Mouse (Mus musculus): Measurements from ENCODE around the gene 4930564D02Rik. TPM values are rescaled to one million over a fixed set of nuclear protein-coding genes. Genes with fewer than 3 reads are reported as not detected.
A peak's percentile ranks its signal among the peaks of the same experiment; 100 is the strongest.

4930564D02Rik gene
- total RNA-seq, 1 experiment = not detected

DNA sequence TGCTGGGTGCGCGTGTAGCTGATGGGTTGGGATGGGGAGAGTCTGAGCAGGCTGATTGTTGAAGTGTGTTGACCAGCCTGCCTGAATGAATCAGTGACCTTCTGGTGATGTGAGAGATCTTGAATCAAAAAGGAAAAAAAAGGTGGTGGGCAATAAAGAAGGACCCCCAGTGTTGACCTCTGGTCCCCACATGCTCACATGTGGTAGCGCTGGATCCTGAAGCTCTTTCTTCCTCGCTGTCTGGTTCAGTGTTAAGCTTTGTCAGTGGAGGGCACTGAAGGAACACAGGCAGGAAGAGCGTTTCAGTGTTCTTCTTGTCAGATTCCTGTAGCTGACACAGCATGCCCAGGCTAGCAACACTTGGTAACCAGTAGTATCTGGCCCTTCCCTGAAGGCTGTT is 9.2 kb downstream of the 4930564D02Rik start:
- Histone ChIP-seq H3K4me1 (ENCODE audit: control insufficient read depth in 2 of 2, insufficient read depth in 2 of 2, low read length in 2 of 2, poor library complexity in 1 of 2) (no peaks in the 10 kb centered on the region), H3K9me3 (ENCODE audit: control insufficient read depth, insufficient read depth, low read depth, low read length) (no peaks in the 10 kb centered on the region), H3K27ac (ENCODE audit: insufficient read depth, low read depth, low read length, poor library complexity, severe bottlenecking) (no peak overlapping the region), H3K36me3 (ENCODE audit: control insufficient read depth, insufficient read depth, low read length, poor library complexity, severe bottlenecking) (no peaks in the 10 kb centered on the region), H3K4me3 (ENCODE audit: insufficient read depth in 1 of 2, low read depth in 1 of 2, low read length in 2 of 2, poor library complexity in 1 of 2, severe bottlenecking in 1 of 2) (no peak overlapping the region), H3K9ac (ENCODE audit: insufficient read depth, low read depth, low read length, poor library complexity, severe bottlenecking) (no peak overlapping the region)
- no peak for TF ChIP-seq MAFK (IDR thresholded peaks at IDR 0.05; ENCODE audit: insufficient read depth, low read depth, low read length)
- TF ChIP-seq ZC3H11A (IDR thresholded peaks at IDR 0.05; ENCODE audit: borderline replicate concordance, low read depth, low read length) = no peak
- no peak for TF ChIP-seq ZNF384 (IDR thresholded peaks at IDR 0.05; ENCODE audit: low read depth, low read length)
- no peak for TF ChIP-seq CHD2 (IDR thresholded peaks at IDR 0.05; ENCODE audit: low read depth, low read length)
- no peak for TF ChIP-seq HCFC1 (IDR thresholded peaks at IDR 0.05; ENCODE audit: borderline replicate concordance, insufficient read depth, low read length)
- no peak for DNase-seq (ENCODE audit: low read depth, low spot score)
- in situ Hi-C loops (cut with MboI; ENCODE audit: low sequenced_read_pairs in 2 of 2, unreplicated experiment in 2 of 2) = no loop called here

DNA sequence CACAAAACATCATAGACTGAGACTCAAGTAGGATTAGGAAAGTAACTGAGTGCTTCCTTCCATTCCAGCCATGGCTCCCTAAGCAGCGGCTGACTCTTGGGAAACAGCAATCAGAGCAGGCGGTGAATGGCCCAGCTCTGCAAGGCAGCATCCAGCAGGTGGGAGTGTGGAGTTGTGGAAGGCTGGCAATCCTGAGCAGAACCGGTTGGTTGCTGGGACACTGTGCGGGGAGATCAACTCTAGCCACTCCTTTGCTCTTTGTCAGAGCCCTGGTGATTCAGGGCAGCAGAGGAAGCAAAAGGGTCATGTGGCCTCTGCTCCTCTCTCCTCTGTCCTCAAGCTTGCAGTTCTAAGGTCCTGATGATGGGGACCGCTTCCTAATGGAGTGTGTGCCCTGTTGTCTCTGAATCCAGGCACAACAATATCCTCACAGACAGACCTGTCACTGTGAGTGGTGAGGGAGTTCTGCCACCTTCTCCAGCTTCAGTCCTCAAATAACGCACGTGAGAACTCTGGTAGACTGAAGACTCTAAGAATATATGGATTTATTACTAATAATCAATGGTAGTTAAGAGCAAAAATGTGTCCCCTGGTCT is 11.7 kb downstream of the 4930564D02Rik start:
- TF ChIP-seq CHD2 (IDR thresholded peaks at IDR 0.05; ENCODE audit: low read depth, low read length) (no peak), ZC3H11A (IDR thresholded peaks at IDR 0.05; ENCODE audit: borderline replicate concordance, low read depth, low read length) (peak; percentile 73; the same call in 1 of the 2 replicates)
- Histone ChIP-seq H3K4me1 (ENCODE audit: control insufficient read depth in 2 of 2, insufficient read depth in 2 of 2, low read length in 2 of 2, poor library complexity in 1 of 2) (no peaks in the 10 kb centered on the region), H3K9me3 (ENCODE audit: control insufficient read depth, insufficient read depth, low read depth, low read length) (no peaks in the 10 kb centered on the region), H3K27ac (ENCODE audit: insufficient read depth, low read depth, low read length, poor library complexity, severe bottlenecking) (no peak overlapping the region), H3K9ac (ENCODE audit: insufficient read depth, low read depth, low read length, poor library complexity, severe bottlenecking) (no peak overlapping the region), H3K36me3 (ENCODE audit: control insufficient read depth, insufficient read depth, low read length, poor library complexity, severe bottlenecking) (no peaks in the 10 kb centered on the region), H3K4me3 (ENCODE audit: insufficient read depth in 1 of 2, low read depth in 1 of 2, low read length in 2 of 2, poor library complexity in 1 of 2, severe bottlenecking in 1 of 2) (no peak overlapping the region)
- in situ Hi-C loops (cut with MboI; ENCODE audit: low sequenced_read_pairs in 2 of 2, unreplicated experiment in 2 of 2) = no loop called here
- DNase-seq (ENCODE audit: low read depth, low spot score) = peak; percentile 66

DNA sequence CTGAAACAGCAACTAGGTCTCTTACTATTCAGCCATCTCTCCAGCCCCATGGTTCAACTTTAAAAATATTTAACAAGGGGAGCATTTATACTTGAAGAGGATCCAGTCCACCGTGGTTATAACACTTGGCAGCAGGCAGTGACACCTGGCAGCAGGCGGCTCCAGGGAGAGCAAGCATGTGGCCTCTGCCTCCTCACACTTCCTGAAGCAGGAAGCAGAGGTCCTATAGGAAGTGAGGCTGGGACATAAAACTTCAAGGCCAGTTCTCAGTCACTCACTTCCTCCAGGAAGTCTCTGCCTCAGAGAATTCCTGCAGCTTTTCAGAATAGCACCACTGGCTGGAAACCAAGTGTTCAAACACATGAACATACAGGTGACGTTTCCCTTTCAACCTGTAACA is 20.7 kb downstream of the 4930564D02Rik start:
- in situ Hi-C loops (cut with MboI; ENCODE audit: low sequenced_read_pairs in 2 of 2, unreplicated experiment in 2 of 2) = no loop called here
- no peaks in the 10 kb centered on the region for H3K9me3 ChIP-seq (ENCODE audit: control insufficient read depth, insufficient read depth, low read depth, low read length)
- no peak overlapping the region for H3K27ac ChIP-seq (ENCODE audit: insufficient read depth, low read depth, low read length, poor library complexity, severe bottlenecking)
- no peak overlapping the region for H3K4me3 ChIP-seq (ENCODE audit: insufficient read depth in 1 of 2, low read depth in 1 of 2, low read length in 2 of 2, poor library complexity in 1 of 2, severe bottlenecking in 1 of 2)
- H3K9ac ChIP-seq (ENCODE audit: insufficient read depth, low read depth, low read length, poor library complexity, severe bottlenecking) = no peak overlapping the region
- H3K36me3 ChIP-seq (ENCODE audit: control insufficient read depth, insufficient read depth, low read length, poor library complexity, severe bottlenecking) = no peaks in the 10 kb centered on the region
- DNase-seq (ENCODE audit: low read depth, low spot score) = no peak
- no peaks in the 10 kb centered on the region for H3K4me1 ChIP-seq (ENCODE audit: control insufficient read depth in 2 of 2, insufficient read depth in 2 of 2, low read length in 2 of 2, poor library complexity in 1 of 2)
- no peak for TF ChIP-seq ZC3H11A (IDR thresholded peaks at IDR 0.05; ENCODE audit: borderline replicate concordance, low read depth, low read length)
- TF ChIP-seq MAFK (IDR thresholded peaks at IDR 0.05; ENCODE audit: insufficient read depth, low read depth, low read length) = no peak
- no peak for TF ChIP-seq ZNF384 (IDR thresholded peaks at IDR 0.05; ENCODE audit: low read depth, low read length)
- no peak for TF ChIP-seq CHD2 (IDR thresholded peaks at IDR 0.05; ENCODE audit: low read depth, low read length)
- TF ChIP-seq HCFC1 (IDR thresholded peaks at IDR 0.05; ENCODE audit: borderline replicate concordance, insufficient read depth, low read length) = no peak

DNA sequence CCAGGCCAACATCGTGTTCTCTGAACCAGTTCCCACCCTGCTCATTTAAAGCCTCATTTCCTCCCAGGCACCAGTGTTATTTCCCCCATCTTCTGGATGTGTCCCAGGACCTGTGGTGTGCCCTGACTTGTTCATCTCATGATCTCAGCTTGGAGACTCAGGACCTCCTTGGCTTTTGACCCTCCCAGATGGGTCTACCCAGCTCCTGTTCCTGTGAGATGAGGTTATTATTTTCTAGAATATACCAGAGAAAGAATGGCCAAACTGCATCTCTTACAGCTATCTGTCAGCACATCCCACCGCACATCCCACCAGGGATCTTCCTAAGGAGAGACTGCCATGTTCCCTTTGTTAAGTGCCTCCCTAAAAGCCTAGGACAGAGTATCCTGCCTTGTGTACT is 22.0 kb downstream of the 4930564D02Rik start:
- Histone ChIP-seq H3K4me1 (ENCODE audit: control insufficient read depth in 2 of 2, insufficient read depth in 2 of 2, low read length in 2 of 2, poor library complexity in 1 of 2) (no peaks in the 10 kb centered on the region), H3K9ac (ENCODE audit: insufficient read depth, low read depth, low read length, poor library complexity, severe bottlenecking) (no peak overlapping the region), H3K36me3 (ENCODE audit: control insufficient read depth, insufficient read depth, low read length, poor library complexity, severe bottlenecking) (no peaks in the 10 kb centered on the region), H3K9me3 (ENCODE audit: control insufficient read depth, insufficient read depth, low read depth, low read length) (no peaks in the 10 kb centered on the region), H3K27ac (ENCODE audit: insufficient read depth, low read depth, low read length, poor library complexity, severe bottlenecking) (no peak overlapping the region), H3K4me3 (ENCODE audit: insufficient read depth in 1 of 2, low read depth in 1 of 2, low read length in 2 of 2, poor library complexity in 1 of 2, severe bottlenecking in 1 of 2) (no peak overlapping the region)
- TF ChIP-seq ZNF384 (IDR thresholded peaks at IDR 0.05; ENCODE audit: low read depth, low read length) = no peak
- no peak for TF ChIP-seq ZC3H11A (IDR thresholded peaks at IDR 0.05; ENCODE audit: borderline replicate concordance, low read depth, low read length)
- no peak for TF ChIP-seq HCFC1 (IDR thresholded peaks at IDR 0.05; ENCODE audit: borderline replicate concordance, insufficient read depth, low read length)
- no peak for TF ChIP-seq MAFK (IDR thresholded peaks at IDR 0.05; ENCODE audit: insufficient read depth, low read depth, low read length)
- no peak for TF ChIP-seq CHD2 (IDR thresholded peaks at IDR 0.05; ENCODE audit: low read depth, low read length)
- DNase-seq (ENCODE audit: low read depth, low spot score) = no peak
- in situ Hi-C loops (cut with MboI; ENCODE audit: low sequenced_read_pairs in 2 of 2, unreplicated experiment in 2 of 2) = no loop called here

DNA sequence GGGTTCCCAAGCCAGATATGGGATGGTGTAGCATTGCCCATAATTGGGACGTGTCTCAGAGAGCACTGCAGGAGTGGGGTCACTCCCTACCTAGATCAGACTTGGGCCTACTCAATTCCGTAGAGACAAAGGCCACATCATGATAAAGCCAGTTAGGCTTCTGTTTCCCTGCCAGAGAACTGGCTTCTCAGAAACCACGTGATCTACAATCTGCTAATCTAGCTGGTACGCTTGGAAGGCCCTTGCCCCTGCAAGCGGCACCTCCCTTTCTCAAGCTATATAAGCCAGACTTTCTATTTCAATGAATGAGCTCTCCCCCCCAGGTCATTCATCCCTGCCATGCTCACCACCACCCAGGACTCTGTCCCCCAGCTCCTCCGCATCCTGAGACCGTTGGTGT is 23.5 kb downstream of the 4930564D02Rik start:
- Histone ChIP-seq H3K9me3 (ENCODE audit: control insufficient read depth, insufficient read depth, low read depth, low read length) (no peaks in the 10 kb centered on the region), H3K4me3 (ENCODE audit: insufficient read depth in 1 of 2, low read depth in 1 of 2, low read length in 2 of 2, poor library complexity in 1 of 2, severe bottlenecking in 1 of 2) (no peak overlapping the region), H3K36me3 (ENCODE audit: control insufficient read depth, insufficient read depth, low read length, poor library complexity, severe bottlenecking) (no peaks in the 10 kb centered on the region), H3K27ac (ENCODE audit: insufficient read depth, low read depth, low read length, poor library complexity, severe bottlenecking) (no peak overlapping the region), H3K9ac (ENCODE audit: insufficient read depth, low read depth, low read length, poor library complexity, severe bottlenecking) (no peak overlapping the region), H3K4me1 (ENCODE audit: control insufficient read depth in 2 of 2, insufficient read depth in 2 of 2, low read length in 2 of 2, poor library complexity in 1 of 2) (no peaks in the 10 kb centered on the region)
- DNase-seq (ENCODE audit: low read depth, low spot score) = no peak
- TF ChIP-seq ZNF384 (IDR thresholded peaks at IDR 0.05; ENCODE audit: low read depth, low read length) = no peak
- no peak for TF ChIP-seq CHD2 (IDR thresholded peaks at IDR 0.05; ENCODE audit: low read depth, low read length)
- TF ChIP-seq HCFC1 (IDR thresholded peaks at IDR 0.05; ENCODE audit: borderline replicate concordance, insufficient read depth, low read length) = no peak
- no peak for TF ChIP-seq MAFK (IDR thresholded peaks at IDR 0.05; ENCODE audit: insufficient read depth, low read depth, low read length)
- TF ChIP-seq ZC3H11A (IDR thresholded peaks at IDR 0.05; ENCODE audit: borderline replicate concordance, low read depth, low read length) = no peak
- in situ Hi-C loops (cut with MboI; ENCODE audit: low sequenced_read_pairs in 2 of 2, unreplicated experiment in 2 of 2) = no loop called here

All from ES-E14 (cell line).